Comparison of ENCODE assay signal across 26 mouse cellular contexts in the genomic region with DNA sequence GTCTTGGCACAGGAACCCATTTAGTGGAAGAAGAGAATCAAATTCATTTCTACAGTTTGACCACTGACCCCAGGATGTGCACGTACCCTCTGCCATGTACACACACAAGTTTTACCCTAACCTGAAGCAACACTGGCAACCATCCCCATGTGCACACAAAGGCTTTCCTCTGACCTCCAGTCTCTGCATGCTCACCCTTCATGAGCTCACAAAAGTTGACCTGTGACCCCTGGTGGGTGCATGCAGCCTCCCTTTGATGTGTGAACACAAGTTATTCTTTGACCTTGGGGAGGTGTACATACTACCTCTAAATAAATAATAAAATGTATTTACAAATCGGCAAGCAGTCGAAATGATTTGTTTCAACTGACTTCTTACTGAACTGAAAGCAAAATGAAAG.
A peak's percentile ranks its signal among the peaks of the same experiment; 100 is the strongest.
DNase-seq lines count a peak whose midpoint lies in the region; ATAC-seq lines count a peak whose summit lies in the region.
"Had no signal": no experiment of that assay in that cellular context is flagged by ENCODE, and none has a peak within 500 bp of the region (broad histone marks: within the 10 kb centered on the region; RNA-seq: fewer than 3 reads in every experiment).

No protein-coding gene starts in this region.

- H3K27ac ChIP-seq in liver, embryonic 13.5 days = no peak overlapping the region
- no peak overlapping the region for H3K27ac ChIP-seq in liver, embryonic 16.5 days (ENCODE audit: low read length)
- H3K27ac ChIP-seq in intestine, embryonic 15.5 days = no peak overlapping the region
- H3K27ac ChIP-seq: embryonic facial prominence, embryonic 12.5 days; embryonic facial prominence, embryonic 15.5 days; gastrocnemius, adult 2 months; heart, embryonic 15.5 days; hindbrain, embryonic 10.5 days; hindbrain, embryonic 13.5 days had no signal

- intact Hi-C loops in left cerebral cortex, postnatal 4 days (cut with DNase I) = no loop called here

- peaks cover 42% of the 10 kb centered on the region for H3K9me3 ChIP-seq in megakaryocyte, embryonic 14.5 days
- no peaks in the 10 kb centered on the region for H3K9me3 ChIP-seq in liver, embryonic 13.5 days (replicated peaks)
- H3K9me3 ChIP-seq in liver, embryonic 16.5 days (replicated peaks; ENCODE audit: control insufficient read depth, low read length) = no peaks in the 10 kb centered on the region
- no peaks in the 10 kb centered on the region for H3K9me3 ChIP-seq in intestine, embryonic 15.5 days
- H3K9me3 ChIP-seq: embryonic facial prominence, embryonic 12.5 days; embryonic facial prominence, embryonic 15.5 days; heart, embryonic 12.5 days; heart, embryonic 15.5 days; hindbrain, embryonic 10.5 days; hindbrain, embryonic 13.5 days had no signal

- no peaks in the 10 kb centered on the region for H3K36me3 ChIP-seq in megakaryocyte, embryonic 14.5 days (replicated peaks; ENCODE audit: low read length)
- H3K36me3 ChIP-seq in liver, embryonic 13.5 days = no peaks in the 10 kb centered on the region
- no peaks in the 10 kb centered on the region for H3K36me3 ChIP-seq in liver, embryonic 16.5 days (ENCODE audit: control insufficient read depth, insufficient read depth)
- no peaks in the 10 kb centered on the region for H3K36me3 ChIP-seq in intestine, embryonic 15.5 days
- H3K36me3 ChIP-seq: embryonic facial prominence, embryonic 12.5 days; embryonic facial prominence, embryonic 15.5 days; heart, embryonic 12.5 days; heart, embryonic 15.5 days; hindbrain, embryonic 10.5 days; hindbrain, embryonic 13.5 days had no signal

- peak overlapping the region; percentile 33 for H3K4me3 ChIP-seq in megakaryocyte, embryonic 14.5 days (replicated peaks)
- H3K4me3 ChIP-seq in liver, embryonic 13.5 days (replicated peaks) = no peak overlapping the region
- no peak overlapping the region for H3K4me3 ChIP-seq in liver, embryonic 16.5 days (ENCODE audit: low read depth, low read length)
- H3K4me3 ChIP-seq in intestine, embryonic 15.5 days (replicated peaks) = no peak overlapping the region
- H3K4me3 ChIP-seq: embryonic facial prominence, embryonic 12.5 days; embryonic facial prominence, embryonic 15.5 days; gastrocnemius, adult 2 months; heart, embryonic 12.5 days; heart, embryonic 15.5 days; hindbrain, embryonic 10.5 days; hindbrain, embryonic 13.5 days had no signal

- no peaks in the 10 kb centered on the region for H3K27me3 ChIP-seq in megakaryocyte, embryonic 14.5 days (replicated peaks)
- no peaks in the 10 kb centered on the region for H3K27me3 ChIP-seq in liver, embryonic 13.5 days
- H3K27me3 ChIP-seq in liver, embryonic 16.5 days (ENCODE audit: control insufficient read depth, insufficient read depth, low read depth, low read length) = no peaks in the 10 kb centered on the region
- no peaks in the 10 kb centered on the region for H3K27me3 ChIP-seq in intestine, embryonic 15.5 days (replicated peaks)
- H3K27me3 ChIP-seq: embryonic facial prominence, embryonic 12.5 days; embryonic facial prominence, embryonic 15.5 days; heart, embryonic 12.5 days; heart, embryonic 15.5 days; hindbrain, embryonic 13.5 days had no signal

- no peak for DNase-seq in liver, embryonic 13.5 days
- DNase-seq in left cerebral cortex, postnatal 4 days = no peak
- no peak for DNase-seq in kidney, adult 18-20 months
- DNase-seq: adrenal gland, adult 8-10 months; adrenal gland, postnatal 25 days; cerebellum, adult 18-20 months; cerebellum, adult 9-10 months; cerebellum, postnatal 25 days; forebrain, postnatal 0 days; gastrocnemius, adult 2 months; gastrocnemius, postnatal 14 days; heart, adult 11 months; heart, postnatal 10 days; heart, postnatal 36 days had no signal

- no peak overlapping the region for H3K9ac ChIP-seq in liver, embryonic 13.5 days
- no peak overlapping the region for H3K9ac ChIP-seq in liver, embryonic 16.5 days (ENCODE audit: low read depth, low read length)
- no peak overlapping the region for H3K9ac ChIP-seq in intestine, embryonic 15.5 days
- H3K9ac ChIP-seq: embryonic facial prominence, embryonic 12.5 days; embryonic facial prominence, embryonic 15.5 days; forebrain, postnatal 0 days; heart, embryonic 12.5 days; heart, embryonic 15.5 days; hindbrain, embryonic 13.5 days had no signal

- no peak overlapping the region for H3K4me2 ChIP-seq in liver, embryonic 13.5 days
- H3K4me2 ChIP-seq in liver, embryonic 16.5 days (ENCODE audit: low read depth, low read length) = no peak overlapping the region
- H3K4me2 ChIP-seq in intestine, embryonic 15.5 days (replicated peaks) = no peak overlapping the region
- H3K4me2 ChIP-seq: embryonic facial prominence, embryonic 12.5 days; embryonic facial prominence, embryonic 15.5 days; heart, embryonic 12.5 days; heart, embryonic 15.5 days; hindbrain, embryonic 13.5 days had no signal

- 63% methylated on average over 3 of the region's 3 CpGs for WGBS in liver, embryonic 13.5 days (ENCODE audit: insufficient replicate concordance)
- WGBS in liver, embryonic 16.5 days (ENCODE audit: insufficient replicate concordance) = 57% methylated on average over 3 of the region's 3 CpGs
- WGBS in intestine, embryonic 15.5 days = 88% methylated on average over 3 of the region's 3 CpGs

- no peaks in the 10 kb centered on the region for H3K4me1 ChIP-seq in megakaryocyte, embryonic 14.5 days
- H3K4me1 ChIP-seq in liver, embryonic 13.5 days (replicated peaks) = no peaks in the 10 kb centered on the region
- no peaks in the 10 kb centered on the region for H3K4me1 ChIP-seq in liver, embryonic 16.5 days (ENCODE audit: control insufficient read depth, low read depth, low read length)
- no peaks in the 10 kb centered on the region for H3K4me1 ChIP-seq in intestine, embryonic 15.5 days (replicated peaks)
- H3K4me1 ChIP-seq: embryonic facial prominence, embryonic 12.5 days; embryonic facial prominence, embryonic 15.5 days; heart, embryonic 12.5 days; heart, embryonic 15.5 days; hindbrain, embryonic 10.5 days; hindbrain, embryonic 13.5 days had no signal

- no peak for ATAC-seq in megakaryocyte, adult 5-6 weeks (ENCODE audit: poor library complexity, severe bottlenecking)
- ATAC-seq in liver, embryonic 13.5 days (ENCODE audit: low read depth) = peak; percentile 59
- peak; percentile 87 for ATAC-seq in liver, embryonic 16.5 days (ENCODE audit: low read depth)
- no peak for ATAC-seq in intestine, embryonic 15.5 days
- ATAC-seq: activated CD4-positive, CD25-positive, alpha-beta regulatory T cell, adult 4 months; forebrain, embryonic 14.5 days; forebrain, postnatal 0 days had no signal

Comparison
In these comparisons a context has a peak if more than half of its experiments do, and no peak if none do; other contexts are left out.
1. ATAC-seq: peak in liver, embryonic 13.5 days (single experiment) and liver, embryonic 16.5 days (single experiment); none in megakaryocyte, adult 5-6 weeks (single experiment) and intestine, embryonic 15.5 days (single experiment).